Mouse (Mus musculus): ENCODE data around the gene Sema3d.

Sema3d gene

GRCm38 (mm10) chr5:12499037-12499436, 115.9 kb downstream of the Sema3d start:
- no peak for DNase-seq (ENCODE audit: low spot score in 2 of 2)

- no peak for DNase-seq (ENCODE audit: low spot score in 2 of 2)
Observed at GRCm38 (mm10) chr5:12499791-12500504, 116.8 kb downstream of the Sema3d start.

- no peak for DNase-seq (ENCODE audit: low spot score in 2 of 2)
Observed at GRCm38 (mm10) chr5:12512471-12512870, 129.3 kb downstream of the Sema3d start.

- DNase-seq (ENCODE audit: low spot score in 2 of 2) = no peak
Observed at GRCm38 (mm10) chr5:12515283-12515682, 132.1 kb downstream of the Sema3d start.

GRCm38 (mm10) chr5:12525235-12525767, 142.1 kb downstream of the Sema3d start:
- DNase-seq (ENCODE audit: low spot score in 2 of 2) = no peak

GRCm38 (mm10) chr5:12528596-12528995, 145.4 kb downstream of the Sema3d start:
- DNase-seq (ENCODE audit: low spot score in 2 of 2) = no peak

- DNase-seq (ENCODE audit: low spot score in 2 of 2) = no peak
Observed at GRCm38 (mm10) chr5:12529771-12530170, 146.6 kb downstream of the Sema3d start.

GRCm38 (mm10) chr5:12541268-12541667, 158.1 kb downstream of the Sema3d start:
- no peak for DNase-seq (ENCODE audit: low spot score in 2 of 2)

GRCm38 (mm10) chr5:12549046-12549669, 166.0 kb downstream of the Sema3d start:
- no peak for DNase-seq (ENCODE audit: low spot score in 2 of 2)

GRCm38 (mm10) chr5:12555401-12555800, 172.2 kb downstream of the Sema3d start:
- DNase-seq (ENCODE audit: low spot score in 2 of 2) = no peak

GRCm38 (mm10) chr5:12557889-12558288, 174.7 kb downstream of the Sema3d start:
- DNase-seq (ENCODE audit: low spot score in 2 of 2) = no peak

- DNase-seq (ENCODE audit: low spot score in 2 of 2) = no peak
Observed at GRCm38 (mm10) chr5:12561740-12562139, 178.6 kb downstream of the Sema3d start.

GRCm38 (mm10) chr5:12562204-12562603, 179.0 kb downstream of the Sema3d start:
- peak; percentile 23 to 50 for DNase-seq (ENCODE audit: low spot score in 2 of 2)

GRCm38 (mm10) chr5:12563132-12563531, 179.9 kb downstream of the Sema3d start:
- DNase-seq (ENCODE audit: low spot score in 2 of 2) = no peak

- DNase-seq (ENCODE audit: low spot score in 2 of 2) = peak in 1 of 2 experiments; percentile 18
Observed at GRCm38 (mm10) chr5:12564602-12565220, 181.5 kb downstream of the Sema3d start.

- no peak for DNase-seq (ENCODE audit: low spot score in 2 of 2)
Observed at GRCm38 (mm10) chr5:12566568-12566967, 183.4 kb downstream of the Sema3d start.

GRCm38 (mm10) chr5:12574551-12574950, 191.4 kb downstream of the Sema3d start:
- no peak for DNase-seq (ENCODE audit: low spot score in 2 of 2)

GRCm38 (mm10) chr5:12575262-12575661, 192.1 kb downstream of the Sema3d start:
- DNase-seq (ENCODE audit: low spot score in 2 of 2) = no peak

- no peak for DNase-seq (ENCODE audit: low spot score in 2 of 2)
Observed at GRCm38 (mm10) chr5:12579752-12580151, 196.6 kb downstream of the Sema3d start.

- no peak for DNase-seq (ENCODE audit: low spot score in 2 of 2)
Observed at GRCm38 (mm10) chr5:12582540-12582939, 199.4 kb downstream of the Sema3d start.

- DNase-seq (ENCODE audit: low spot score in 2 of 2) = peak in 1 of 2 experiments; percentile 16
Observed at GRCm38 (mm10) chr5:12583293-12583834, 200.2 kb downstream of the Sema3d start.

- DNase-seq (ENCODE audit: low spot score in 2 of 2) = no peak
Observed at GRCm38 (mm10) chr5:12584886-12585285, 201.7 kb downstream of the Sema3d start.

Data from cerebellum, postnatal 4 days (tissue).